Mouse (Mus musculus) testis, adult 2 months (tissue): ENCODE measurements around the gene A2ml1.
A peak's percentile ranks its signal among the peaks of the same experiment; 100 is the strongest.

Experiments used
- CTCF ChIP-seq: fragments of 200-500 bp; IDR thresholded peaks from 2 replicates; pipeline ENCODE4 v1.5.1; 2012; ENCODE audit warnings: low read depth, mild to moderate bottlenecking, inconsistent platforms, low read length, moderate library complexity; ENCODE audit not compliant: control insufficient read depth, insufficient read depth, insufficient replicate concordance
- POLR2A ChIP-seq: fragments of 200-500 bp; IDR thresholded peaks from 2 replicates; pipeline ENCODE4 v1.6.1; 2012; ENCODE audit warnings: low read depth, mild to moderate bottlenecking, inconsistent platforms, low read length, moderate library complexity; ENCODE audit not compliant: control insufficient read depth

DNA sequence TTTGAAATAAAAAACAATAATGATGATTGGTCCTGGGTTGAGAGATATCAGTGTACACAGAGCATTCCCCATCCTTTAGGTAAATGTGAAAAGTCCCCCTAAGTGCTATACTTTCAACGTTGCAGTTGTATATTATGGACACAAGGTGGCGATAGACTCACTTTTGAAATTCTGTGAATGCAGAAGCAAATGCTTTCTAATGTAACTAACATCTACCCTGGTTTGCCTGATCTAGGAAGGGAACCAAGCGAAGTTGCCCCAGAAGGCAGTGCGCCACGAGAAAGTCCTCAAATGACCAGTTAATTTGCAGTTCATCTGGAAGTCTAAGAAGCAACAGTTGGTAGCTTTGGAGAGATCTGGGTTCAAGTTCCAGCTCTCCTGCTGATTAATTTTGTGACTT is 23.1 kb upstream of the A2ml1 start:
- TF ChIP-seq CTCF (peak; percentile 9; the same call in 1 of the 2 replicates), POLR2A (no peak)
